Mouse (Mus musculus): ENCODE measurements around the gene Iqca. TPM values are rescaled to one million over a fixed set of nuclear protein-coding genes. Genes with fewer than 3 reads are reported as not detected.

Gene Iqca
- total and polyA plus RNA-seq, 3 experiments: 0.27 TPM; not detected in 2

DNA sequence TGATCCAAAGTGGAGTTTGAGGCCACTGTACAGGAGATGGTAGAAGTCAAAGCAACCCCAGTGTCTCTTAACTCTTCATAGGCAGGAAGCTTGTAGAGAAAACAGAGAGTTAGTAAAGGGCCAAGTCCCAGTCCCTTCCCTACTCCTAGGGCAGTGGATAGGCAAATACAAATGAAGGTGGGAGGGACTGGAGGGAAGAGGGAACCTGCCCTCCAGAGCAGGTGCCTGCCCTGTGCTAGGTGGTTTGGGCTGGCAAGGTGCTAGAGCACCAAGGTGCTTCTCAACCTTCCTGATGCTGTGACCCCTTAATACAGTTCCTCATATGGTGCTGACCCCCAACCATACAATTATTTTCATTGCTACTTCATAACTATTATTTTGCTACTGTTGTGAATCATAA is 24.4 kb upstream of the Iqca start:
- peaks cover 88% of the 10 kb centered on the region for H3K9me3 ChIP-seq (replicated peaks)
- H3K27me3 ChIP-seq (ENCODE audit: insufficient read depth, low read length): no peaks in the 10 kb centered on the region
- TF ChIP-seq TAL1 (conservative IDR thresholded peaks at IDR 0.05; ENCODE audit: low read depth, low read length) (no peak), GATA1 (IDR thresholded peaks at IDR 0.05; ENCODE audit: borderline replicate concordance, low read length) (no peak), POLR2AphosphoS5 (IDR thresholded peaks at IDR 0.05; ENCODE audit: insufficient replicate concordance, low read depth, low read length) (no peak), GATA2 (IDR thresholded peaks at IDR 0.05; ENCODE audit: borderline replicate concordance, low read depth, low read length) (no peak), CTCF (IDR thresholded peaks at IDR 0.05; ENCODE audit: low read depth, low read length) (no peak)
- H3K36me3 ChIP-seq (replicated peaks): no peaks in the 10 kb centered on the region
- no peak for ATAC-seq (ENCODE audit: extremely low read depth, insufficient number of reproducible peaks, low FRiP score, poor library complexity, severe bottlenecking)
- H3K4me1 ChIP-seq (ENCODE audit: insufficient read depth, low read depth, low read length): no peaks in the 10 kb centered on the region
- no peak overlapping the region for H3K4me3 ChIP-seq (ENCODE audit: low read depth, low read length)
- DNase-seq (ENCODE audit: low spot score): no peak

DNA sequence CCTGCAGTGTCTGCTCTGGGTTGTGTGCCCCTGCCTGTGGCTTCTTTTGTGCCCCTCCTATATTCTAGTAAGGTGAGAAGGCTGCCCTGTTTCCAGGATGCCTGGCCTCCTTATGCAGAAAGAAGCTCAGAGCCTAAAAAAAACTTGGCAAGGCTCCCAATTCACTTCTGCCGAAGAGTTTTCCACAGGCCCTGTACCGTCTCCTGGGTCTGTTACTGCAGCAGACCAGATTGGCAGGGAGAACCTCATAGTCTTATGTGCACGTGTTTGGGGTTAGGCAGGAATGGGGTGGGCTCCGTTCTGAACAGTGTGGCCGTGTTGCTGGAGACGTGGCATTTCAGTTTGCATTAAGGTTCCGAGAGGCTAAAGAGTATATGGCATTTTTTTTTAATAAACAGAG is 23.0 kb upstream of the Iqca start:
- Histone ChIP-seq H3K4me3 (ENCODE audit: low read depth, low read length) (no peak overlapping the region), H3K27me3 (ENCODE audit: insufficient read depth, low read length) (no peaks in the 10 kb centered on the region), H3K36me3 (replicated peaks) (no peaks in the 10 kb centered on the region), H3K9me3 (replicated peaks) (peaks cover 89% of the 10 kb centered on the region), H3K4me1 (ENCODE audit: insufficient read depth, low read depth, low read length) (no peaks in the 10 kb centered on the region)
- no peak for ATAC-seq (ENCODE audit: extremely low read depth, insufficient number of reproducible peaks, low FRiP score, poor library complexity, severe bottlenecking)
- no peak for DNase-seq (ENCODE audit: low spot score)
- TF ChIP-seq GATA2 (IDR thresholded peaks at IDR 0.05; ENCODE audit: borderline replicate concordance, low read depth, low read length): no peak

GRCm38 (mm10) chr1:90174338-90174737 is 21.1 kb upstream of the Iqca start:
- no peak for ATAC-seq (ENCODE audit: extremely low read depth, insufficient number of reproducible peaks, low FRiP score, poor library complexity, severe bottlenecking)
- Histone ChIP-seq H3K4me3 (ENCODE audit: low read depth, low read length) (no peak overlapping the region), H3K27me3 (ENCODE audit: insufficient read depth, low read length) (no peaks in the 10 kb centered on the region), H3K36me3 (replicated peaks) (no peaks in the 10 kb centered on the region), H3K4me1 (ENCODE audit: insufficient read depth, low read depth, low read length) (no peaks in the 10 kb centered on the region), H3K9me3 (replicated peaks) (peaks cover 85% of the 10 kb centered on the region)
- no peak for TF ChIP-seq TAL1 (conservative IDR thresholded peaks at IDR 0.05; ENCODE audit: low read depth, low read length)
- no peak for TF ChIP-seq CTCF (IDR thresholded peaks at IDR 0.05; ENCODE audit: low read depth, low read length)
- TF ChIP-seq GATA1 (IDR thresholded peaks at IDR 0.05; ENCODE audit: borderline replicate concordance, low read length): no peak
- TF ChIP-seq POLR2AphosphoS5 (IDR thresholded peaks at IDR 0.05; ENCODE audit: insufficient replicate concordance, low read depth, low read length): no peak
- no peak for TF ChIP-seq GATA2 (IDR thresholded peaks at IDR 0.05; ENCODE audit: borderline replicate concordance, low read depth, low read length)
- no peak for DNase-seq (ENCODE audit: low spot score)

- Histone ChIP-seq H3K9me3 (replicated peaks) (peaks cover 89% of the 10 kb centered on the region), H3K4me1 (ENCODE audit: insufficient read depth, low read depth, low read length) (no peaks in the 10 kb centered on the region), H3K27me3 (ENCODE audit: insufficient read depth, low read length) (no peaks in the 10 kb centered on the region), H3K4me3 (ENCODE audit: low read depth, low read length) (no peak overlapping the region), H3K36me3 (replicated peaks) (no peaks in the 10 kb centered on the region)
- TF ChIP-seq POLR2AphosphoS5 (IDR thresholded peaks at IDR 0.05; ENCODE audit: insufficient replicate concordance, low read depth, low read length): no peak
- no peak for TF ChIP-seq GATA1 (IDR thresholded peaks at IDR 0.05; ENCODE audit: borderline replicate concordance, low read length)
- TF ChIP-seq CTCF (IDR thresholded peaks at IDR 0.05; ENCODE audit: low read depth, low read length): no peak
- no peak for TF ChIP-seq GATA2 (IDR thresholded peaks at IDR 0.05; ENCODE audit: borderline replicate concordance, low read depth, low read length)
- no peak for TF ChIP-seq TAL1 (conservative IDR thresholded peaks at IDR 0.05; ENCODE audit: low read depth, low read length)
- DNase-seq (ENCODE audit: low spot score): no peak
- ATAC-seq (ENCODE audit: extremely low read depth, insufficient number of reproducible peaks, low FRiP score, poor library complexity, severe bottlenecking): no peak
These were observed 11.1 kb upstream of the Iqca start for GRCm38 (mm10) chr1:90164319-90164718.

DNA sequence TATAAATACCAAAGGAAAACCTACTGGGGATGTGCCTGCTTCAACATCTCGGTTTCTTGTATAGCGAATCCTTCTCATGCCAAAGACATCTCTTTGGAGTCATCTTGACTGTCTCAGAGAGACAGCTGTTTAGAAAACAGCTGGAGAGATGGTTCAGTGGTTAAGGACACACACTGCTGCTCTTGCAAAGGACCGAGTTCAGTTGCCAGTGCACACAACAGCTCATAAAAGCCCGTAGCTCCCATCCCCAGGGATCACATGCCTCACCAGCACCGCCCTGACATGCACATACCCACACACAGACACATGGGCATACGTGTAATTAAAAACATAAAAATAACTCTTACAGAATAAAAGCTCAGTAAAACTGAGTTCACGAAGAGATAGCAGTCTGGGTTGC is 10.0 kb upstream of the Iqca start:
- no peak overlapping the region for H3K4me3 ChIP-seq (ENCODE audit: low read depth, low read length)
- H3K4me1 ChIP-seq (ENCODE audit: insufficient read depth, low read depth, low read length): no peaks in the 10 kb centered on the region
- TF ChIP-seq GATA2 (IDR thresholded peaks at IDR 0.05; ENCODE audit: borderline replicate concordance, low read depth, low read length): no peak
- TF ChIP-seq TAL1 (conservative IDR thresholded peaks at IDR 0.05; ENCODE audit: low read depth, low read length): no peak
- no peak for TF ChIP-seq CTCF (IDR thresholded peaks at IDR 0.05; ENCODE audit: low read depth, low read length)
- no peak for TF ChIP-seq POLR2AphosphoS5 (IDR thresholded peaks at IDR 0.05; ENCODE audit: insufficient replicate concordance, low read depth, low read length)
- no peak for TF ChIP-seq GATA1 (IDR thresholded peaks at IDR 0.05; ENCODE audit: borderline replicate concordance, low read length)
- peaks cover 90% of the 10 kb centered on the region for H3K9me3 ChIP-seq (replicated peaks)
- no peaks in the 10 kb centered on the region for H3K27me3 ChIP-seq (ENCODE audit: insufficient read depth, low read length)
- ATAC-seq (ENCODE audit: extremely low read depth, insufficient number of reproducible peaks, low FRiP score, poor library complexity, severe bottlenecking) (no peak), DNase-seq (ENCODE audit: low spot score) (no peak)
- no peaks in the 10 kb centered on the region for H3K36me3 ChIP-seq (replicated peaks)

DNA sequence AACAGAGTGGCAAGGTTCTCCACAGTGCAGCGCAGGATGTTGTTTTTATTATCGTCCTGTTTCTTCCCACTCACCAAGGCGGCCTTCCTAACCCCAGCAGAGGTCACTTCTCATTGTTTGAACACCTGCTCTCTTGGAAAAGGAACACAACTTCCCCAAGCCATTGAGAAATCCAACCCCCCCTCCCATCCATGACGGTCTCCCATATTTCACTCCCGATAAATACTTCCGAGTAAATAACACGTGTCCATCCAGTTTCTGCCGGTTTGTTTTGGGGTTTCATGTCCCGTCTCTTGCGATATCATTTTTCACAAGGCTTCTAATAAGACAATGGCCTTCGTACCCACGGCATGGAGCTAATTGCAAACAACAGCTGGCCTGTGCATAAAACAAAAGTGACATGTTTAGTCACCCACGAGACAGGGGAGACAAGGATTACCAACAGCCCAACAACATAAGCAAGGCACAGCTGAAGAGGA is 9.2 kb upstream of the Iqca start:
- Histone ChIP-seq H3K27me3 (ENCODE audit: insufficient read depth, low read length) (no peaks in the 10 kb centered on the region), H3K4me1 (ENCODE audit: insufficient read depth, low read depth, low read length) (no peaks in the 10 kb centered on the region), H3K9me3 (replicated peaks) (peaks cover 92% of the 10 kb centered on the region), H3K36me3 (replicated peaks) (no peaks in the 10 kb centered on the region), H3K4me3 (ENCODE audit: low read depth, low read length) (no peak overlapping the region)
- TF ChIP-seq POLR2AphosphoS5 (IDR thresholded peaks at IDR 0.05; ENCODE audit: insufficient replicate concordance, low read depth, low read length) (no peak), TAL1 (conservative IDR thresholded peaks at IDR 0.05; ENCODE audit: low read depth, low read length) (no peak), CTCF (IDR thresholded peaks at IDR 0.05; ENCODE audit: low read depth, low read length) (no peak), GATA2 (IDR thresholded peaks at IDR 0.05; ENCODE audit: borderline replicate concordance, low read depth, low read length) (no peak), GATA1 (IDR thresholded peaks at IDR 0.05; ENCODE audit: borderline replicate concordance, low read length) (no peak)
- DNase-seq (ENCODE audit: low spot score) (no peak), ATAC-seq (ENCODE audit: extremely low read depth, insufficient number of reproducible peaks, low FRiP score, poor library complexity, severe bottlenecking) (no peak)

- DNase-seq (ENCODE audit: low spot score): no peak
- H3K36me3 ChIP-seq (replicated peaks): no peaks in the 10 kb centered on the region
- H3K4me1 ChIP-seq (ENCODE audit: insufficient read depth, low read depth, low read length): no peaks in the 10 kb centered on the region
- no peak for ATAC-seq (ENCODE audit: extremely low read depth, insufficient number of reproducible peaks, low FRiP score, poor library complexity, severe bottlenecking)
- TF ChIP-seq GATA1 (IDR thresholded peaks at IDR 0.05; ENCODE audit: borderline replicate concordance, low read length) (no peak), TAL1 (conservative IDR thresholded peaks at IDR 0.05; ENCODE audit: low read depth, low read length) (no peak), POLR2AphosphoS5 (IDR thresholded peaks at IDR 0.05; ENCODE audit: insufficient replicate concordance, low read depth, low read length) (no peak), GATA2 (IDR thresholded peaks at IDR 0.05; ENCODE audit: borderline replicate concordance, low read depth, low read length) (no peak), CTCF (IDR thresholded peaks at IDR 0.05; ENCODE audit: low read depth, low read length) (no peak)
- peaks cover 93% of the 10 kb centered on the region for H3K9me3 ChIP-seq (replicated peaks)
- no peaks in the 10 kb centered on the region for H3K27me3 ChIP-seq (ENCODE audit: insufficient read depth, low read length)
- no peak overlapping the region for H3K4me3 ChIP-seq (ENCODE audit: low read depth, low read length)
These were observed 8.4 kb upstream of the Iqca start for GRCm38 (mm10) chr1:90161623-90162022.
